Mouse (Mus musculus) adipocyte (in vitro differentiated cells): ENCODE data around the gene Ssxb8.
A peak's percentile ranks its signal among the peaks of the same experiment; 100 is the strongest.
"Not testable (repeated sequence)": the region's sequence is repeated elsewhere in the genome, so short reads cannot be mapped to it uniquely, and the experiment has no call there.

Experiments
- DNase-seq: peaks from one replicate; pipeline ENCODE4 v3.0.0-alpha.2; 2016; ENCODE audit warnings: low spot score

The Ssxb8 gene

DNA sequence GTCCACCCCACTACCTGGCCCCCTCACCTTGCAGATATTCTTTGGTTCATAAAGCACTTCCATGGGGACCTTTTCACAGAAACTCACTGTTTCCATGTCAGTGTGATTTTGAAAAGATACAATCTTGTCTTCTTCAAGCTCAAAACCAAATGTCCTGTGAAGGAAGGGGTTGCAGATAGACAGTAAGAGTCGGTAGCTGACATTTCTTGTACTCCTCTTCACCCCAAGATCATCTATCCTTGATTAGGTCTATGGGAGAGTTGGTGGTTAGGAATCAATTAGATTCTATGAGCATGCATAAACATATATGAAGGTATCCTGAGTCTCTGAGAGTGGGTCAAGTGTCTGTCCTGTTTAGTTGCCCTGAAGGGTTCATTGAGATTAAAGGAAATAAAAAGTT lies at the start of gene Ssxb8:
TSS of gene Ssxb8 (minus strand) at position 101 of the 400 bp plus-strand sequence.
- not testable (repeated sequence) for DNase-seq

DNA sequence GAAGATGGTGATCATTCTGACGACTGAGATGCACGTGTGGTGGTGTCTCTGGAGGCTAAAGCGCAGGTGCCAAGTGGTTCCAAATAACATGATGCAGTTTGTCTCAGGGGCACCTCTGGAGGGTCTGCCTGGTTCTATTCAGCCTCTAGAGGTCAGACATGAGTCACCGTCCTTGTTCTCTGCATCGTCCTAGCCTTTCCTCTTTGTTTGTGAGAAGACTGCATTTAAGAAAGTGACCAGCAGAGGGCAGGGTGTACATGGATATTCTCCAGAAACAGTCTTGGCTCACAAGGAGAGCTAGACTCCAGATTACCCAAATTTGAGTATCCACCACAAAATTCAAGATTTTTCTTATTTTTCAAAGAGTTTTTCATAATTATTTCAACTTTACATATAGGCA lies 42.3 kb upstream of the Ssxb8 start:
- peak; percentile 85 for DNase-seq

DNA sequence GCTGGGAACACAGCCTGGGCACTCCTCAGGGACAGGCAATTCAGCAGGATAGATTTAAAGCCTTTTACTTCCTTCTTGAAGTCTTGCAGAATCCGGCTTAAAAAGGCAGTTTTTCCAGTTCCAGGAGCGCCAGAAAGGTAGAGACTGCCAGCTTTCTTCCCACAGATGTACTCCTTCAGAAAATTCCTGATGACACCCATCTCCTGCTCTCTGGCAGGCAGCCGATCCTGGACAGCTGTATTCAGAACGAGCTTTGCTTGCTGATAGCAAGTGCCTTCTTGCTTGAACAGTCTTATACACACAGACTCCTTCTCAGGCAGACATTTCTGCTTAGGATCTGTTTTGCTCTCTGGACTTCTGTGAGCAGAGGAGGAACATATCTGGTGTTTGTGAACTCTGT lies 27.6 kb downstream of the Ssxb8 start:
- no peak for DNase-seq
